Mouse (Mus musculus) heart, adult 2 months (tissue): ENCODE results near the gene Tfb2m. TPM values are rescaled to one million over a fixed set of nuclear protein-coding genes. Genes with fewer than 3 reads are reported as not detected.

Experiments used
- DNase-seq, 2 experiments: peaks; one replicate each; pipeline ENCODE4 v3.0.0; 2021
- H3K27ac ChIP-seq: fragments of 200-600 bp; 2 replicates; pipeline ENCODE4 v1.8.1; 2022
- H3K27me3 ChIP-seq: fragments of 200-500 bp; 2 replicates; pipeline ENCODE4 v1.6.1; 2012; ENCODE audit warnings: mild to moderate bottlenecking, low read length, inconsistent platforms, mixed read lengths; ENCODE audit not compliant: control insufficient read depth, insufficient read depth
- H3K36me3 ChIP-seq: fragments of 200-500 bp; 2 replicates; pipeline ENCODE4 v1.6.1; 2012; ENCODE audit warnings: low read length, inconsistent platforms; ENCODE audit not compliant: control insufficient read depth, insufficient read depth
- H3K4me1 ChIP-seq: fragments of 200-500 bp; 2 replicates; pipeline ENCODE4 v1.6.1; 2011; ENCODE audit warnings: low read length; ENCODE audit not compliant: control insufficient read depth, insufficient read depth
- H3K4me3 ChIP-seq: fragments of 200-600 bp; 2 replicates; pipeline ENCODE4 v1.8.1; 2022
- H3K79me2 ChIP-seq: fragments of 200-500 bp; replicated peaks from 2 replicates; pipeline ENCODE4 v1.6.1; 2012; ENCODE audit warnings: mild to moderate bottlenecking, inconsistent platforms, low read length, moderate library complexity, mixed read lengths; ENCODE audit not compliant: control insufficient read depth, insufficient read depth
- H3K9ac ChIP-seq: fragments of 200-500 bp; 2 replicates; pipeline ENCODE4 v1.6.1; 2012; ENCODE audit warnings: low read depth, mild to moderate bottlenecking, control low read depth, inconsistent platforms, low read length, mixed read lengths
- CTCF ChIP-seq: fragments of 200-600 bp; IDR thresholded peaks from 2 replicates; pipeline ENCODE4 v1.8.1; 2022; ENCODE audit warnings: antibody characterized with exemption, mild to moderate bottlenecking, moderate library complexity
- EP300 ChIP-seq: fragments of 200-500 bp; IDR thresholded peaks from 2 replicates; pipeline ENCODE4 v1.6.1; 2011; ENCODE audit warnings: low read depth, low read length, control low read depth; ENCODE audit not compliant: insufficient read depth
- POLR2A ChIP-seq: fragments of 200-500 bp; IDR thresholded peaks from 2 replicates; pipeline ENCODE4 v1.6.1; 2011; ENCODE audit warnings: mild to moderate bottlenecking, low read depth, low read length, control low read depth; ENCODE audit not compliant: insufficient read depth
- WGBS: fragments of 180-500 bp; shearing (Covaris S2); methylation state at CpG from one replicate; pipeline ENCODE4 v1.1.7; 2018; 5-methylcytosine and 5-hydroxymethylcytosine counted together
- intact Hi-C: fragments of 180-260 bp; cut with DNase I; formaldehyde crosslinking; loops from one replicate; pipeline ENCODE4 v1.15.1; 2025
- polyA plus RNA-seq: library from polyadenylated mRNA; depleted of rRNA; stranded (reverse); fragments of >200 nt; gene quantifications from 2 replicates; pipeline ENCODE4 v1.2.3, GENCODE M21; 2012
- total RNA-seq, 2 experiments: library from RNA; stranded (reverse); gene quantifications; 2 replicates each; pipeline ENCODE4 v1.2.3; 2021

The Tfb2m gene
- total and polyA plus RNA-seq, 3 experiments: 19.2 to 58.3 (median 51.3) TPM

- WGBS: 41% methylated on average over 8 of the region's 8 CpGs
- Histone ChIP-seq H3K4me1 (peaks cover 11% of the 10 kb centered on the region), H3K79me2 (no peaks in the 10 kb centered on the region; the same call in 1 of the 2 replicates), H3K27me3 (no peaks in the 10 kb centered on the region), H3K9ac (no peak overlapping the region), H3K4me3 (no peak overlapping the region), H3K36me3 (peaks cover 25% of the 10 kb centered on the region), H3K27ac (no peak overlapping the region; the same call in 1 of the 2 replicates)
- DNase-seq: no peak
- intact Hi-C loops: no loop called here
- no peak for TF ChIP-seq CTCF
- no peak for TF ChIP-seq POLR2A
- TF ChIP-seq EP300: no peak
Observed at GRCm38 (mm10) chr1:179580200-179580599, 34.1 kb upstream of the Tfb2m start.

- H3K4me1 ChIP-seq: peaks cover 11% of the 10 kb centered on the region
- H3K36me3 ChIP-seq: peaks cover 22% of the 10 kb centered on the region
- H3K27ac ChIP-seq: no peak overlapping the region
- no peak for DNase-seq
- no peaks in the 10 kb centered on the region; the same call in 1 of the 2 replicates for H3K79me2 ChIP-seq
- no peak overlapping the region for H3K4me3 ChIP-seq
- H3K27me3 ChIP-seq: no peaks in the 10 kb centered on the region
- 68% methylated on average over 6 of the region's 6 CpGs for WGBS
- no peak for TF ChIP-seq EP300
- no peak for TF ChIP-seq POLR2A
- no peak for TF ChIP-seq CTCF
- intact Hi-C loops: no loop called here
- H3K9ac ChIP-seq: no peak overlapping the region
Observed at GRCm38 (mm10) chr1:179578625-179579024, 32.6 kb upstream of the Tfb2m start.

GRCm38 (mm10) chr1:179573650-179574206, 27.7 kb upstream of the Tfb2m start:
- WGBS: 38% methylated on average over 6 of the region's 6 CpGs

GRCm38 (mm10) chr1:179571686-179572085, 25.6 kb upstream of the Tfb2m start:
- intact Hi-C loops: no loop called here
- H3K27me3 ChIP-seq: no peaks in the 10 kb centered on the region
- peaks cover 30% of the 10 kb centered on the region for H3K4me1 ChIP-seq
- H3K27ac ChIP-seq: no peak overlapping the region
- WGBS: 75% methylated on average over 4 of the region's 4 CpGs
- peaks cover 25% of the 10 kb centered on the region for H3K36me3 ChIP-seq
- no peak for DNase-seq
- no peak overlapping the region for H3K9ac ChIP-seq
- TF ChIP-seq CTCF (no peak), POLR2A (no peak), EP300 (no peak)
- H3K79me2 ChIP-seq: peaks cover 12% of the 10 kb centered on the region
- no peak overlapping the region for H3K4me3 ChIP-seq

More at GRCm38 (mm10) chr1:179573650-179574206, 27.7 kb upstream of the Tfb2m start:
- Histone ChIP-seq H3K36me3 (peaks cover 11% of the 10 kb centered on the region), H3K9ac (no peak overlapping the region), H3K4me3 (no peak overlapping the region), H3K27me3 (no peaks in the 10 kb centered on the region), H3K27ac (no peak overlapping the region), H3K79me2 (peaks cover 6% of the 10 kb centered on the region), H3K4me1 (peaks cover 16% of the 10 kb centered on the region)
- intact Hi-C loops: no loop called here
- no peak for TF ChIP-seq EP300
- no peak for TF ChIP-seq CTCF
- no peak for TF ChIP-seq POLR2A
- no peak for DNase-seq

GRCm38 (mm10) chr1:179570482-179570881, 24.4 kb upstream of the Tfb2m start:
- TF ChIP-seq CTCF (no peak), POLR2A (no peak), EP300 (no peak)
- WGBS: 78% methylated on average over 1 of the region's 1 CpGs
- no peak overlapping the region for H3K9ac ChIP-seq
- H3K79me2 ChIP-seq: peaks cover 16% of the 10 kb centered on the region
- H3K4me3 ChIP-seq: no peak overlapping the region
- intact Hi-C loops: no loop called here
- no peaks in the 10 kb centered on the region for H3K27me3 ChIP-seq
- H3K4me1 ChIP-seq: peaks cover 31% of the 10 kb centered on the region
- H3K27ac ChIP-seq: no peak overlapping the region
- DNase-seq: no peak
- H3K36me3 ChIP-seq: peaks cover 26% of the 10 kb centered on the region

- no peak for DNase-seq
- Histone ChIP-seq H3K9ac (peak overlapping the region; percentile 35; the same call in 1 of the 2 replicates), H3K4me1 (peaks cover 28% of the 10 kb centered on the region), H3K4me3 (no peak overlapping the region), H3K27ac (peak overlapping the region; percentile 71), H3K79me2 (peaks cover 16% of the 10 kb centered on the region), H3K27me3 (no peaks in the 10 kb centered on the region), H3K36me3 (peaks cover 26% of the 10 kb centered on the region)
- WGBS: 27% methylated on average over 4 of the region's 4 CpGs
- TF ChIP-seq EP300 (no peak), POLR2A (no peak), CTCF (no peak)
- intact Hi-C loops: no loop called here
Observed at GRCm38 (mm10) chr1:179568690-179569398, 22.8 kb upstream of the Tfb2m start.
